Mouse (Mus musculus): ENCODE results near the gene Zfp580. TPM values are rescaled to one million over a fixed set of nuclear protein-coding genes. Genes with fewer than 3 reads are reported as not detected.

Gene Zfp580
- polyA plus RNA-seq, 1 experiment: 14.0 TPM

- TF ChIP-seq EP300 (IDR thresholded peaks at IDR 0.05; ENCODE audit: insufficient read depth, low read depth, low read length) (no peak), POLR2A (IDR thresholded peaks at IDR 0.05; ENCODE audit: insufficient read depth, low read length) (no peak), CTCF (IDR thresholded peaks at IDR 0.05; ENCODE audit: low read depth, low read length) (no peak)
- Histone ChIP-seq H3K9ac (ENCODE audit: low read depth, poor library complexity, severe bottlenecking) (peak within 1 kb of the TSS; percentile 75), H3K36me3 (ENCODE audit: control insufficient read depth, insufficient read depth, low read length, poor library complexity, severe bottlenecking) (peaks cover 42% of the 10 kb centered on the region), H3K9me3 (replicated peaks; ENCODE audit: control insufficient read depth, insufficient read depth, low read length, poor library complexity, severe bottlenecking) (no peaks in the 10 kb centered on the region), H3K4me1 (ENCODE audit: control insufficient read depth, insufficient read depth, low read length) (peaks cover 1% of the 10 kb centered on the region), H3K4me3 (ENCODE audit: low read depth, low read length) (peak within 1 kb of the TSS; percentile 93), H3K27me3 (ENCODE audit: control insufficient read depth, insufficient read depth, low read length, poor library complexity, severe bottlenecking) (no peaks in the 10 kb centered on the region), H3K27ac (ENCODE audit: insufficient read depth, low read length) (no peak within 1 kb of the TSS)
Measured at GRCm38 (mm10) chr7:5080010-5080751, 28.8 kb downstream of the Zfp580 start, which contains the start of gene Epn1. Gene Epn1 (plus strand): TSS chr7:5080235.

- H3K9ac ChIP-seq (ENCODE audit: low read depth, poor library complexity, severe bottlenecking): peak overlapping the region; percentile 75
- H3K9me3 ChIP-seq (replicated peaks; ENCODE audit: control insufficient read depth, insufficient read depth, low read length, poor library complexity, severe bottlenecking): no peaks in the 10 kb centered on the region
- H3K36me3 ChIP-seq (ENCODE audit: control insufficient read depth, insufficient read depth, low read length, poor library complexity, severe bottlenecking): peaks cover 44% of the 10 kb centered on the region
- TF ChIP-seq POLR2A (IDR thresholded peaks at IDR 0.05; ENCODE audit: insufficient read depth, low read length) (no peak), EP300 (IDR thresholded peaks at IDR 0.05; ENCODE audit: insufficient read depth, low read depth, low read length) (no peak), CTCF (IDR thresholded peaks at IDR 0.05; ENCODE audit: low read depth, low read length) (no peak)
- H3K4me1 ChIP-seq (ENCODE audit: control insufficient read depth, insufficient read depth, low read length): peaks cover 1% of the 10 kb centered on the region
- H3K27ac ChIP-seq (ENCODE audit: insufficient read depth, low read length): no peak overlapping the region
- peak overlapping the region; percentile 93 for H3K4me3 ChIP-seq (ENCODE audit: low read depth, low read length)
- no peaks in the 10 kb centered on the region for H3K27me3 ChIP-seq (ENCODE audit: control insufficient read depth, insufficient read depth, low read length, poor library complexity, severe bottlenecking)
Measured at GRCm38 (mm10) chr7:5080815-5081214, 29.5 kb downstream of the Zfp580 start.

- Histone ChIP-seq H3K9me3 (replicated peaks; ENCODE audit: control insufficient read depth, insufficient read depth, low read length, poor library complexity, severe bottlenecking) (no peaks in the 10 kb centered on the region), H3K36me3 (ENCODE audit: control insufficient read depth, insufficient read depth, low read length, poor library complexity, severe bottlenecking) (peaks cover 43% of the 10 kb centered on the region), H3K27ac (ENCODE audit: insufficient read depth, low read length) (no peak overlapping the region), H3K4me1 (ENCODE audit: control insufficient read depth, insufficient read depth, low read length) (peaks cover 1% of the 10 kb centered on the region), H3K27me3 (ENCODE audit: control insufficient read depth, insufficient read depth, low read length, poor library complexity, severe bottlenecking) (no peaks in the 10 kb centered on the region), H3K4me3 (ENCODE audit: low read depth, low read length) (no peak overlapping the region), H3K9ac (ENCODE audit: low read depth, poor library complexity, severe bottlenecking) (peak overlapping the region; percentile 75)
- TF ChIP-seq EP300 (IDR thresholded peaks at IDR 0.05; ENCODE audit: insufficient read depth, low read depth, low read length): no peak
- no peak for TF ChIP-seq POLR2A (IDR thresholded peaks at IDR 0.05; ENCODE audit: insufficient read depth, low read length)
- no peak for TF ChIP-seq CTCF (IDR thresholded peaks at IDR 0.05; ENCODE audit: low read depth, low read length)
Measured at GRCm38 (mm10) chr7:5081241-5081640, 29.9 kb downstream of the Zfp580 start.

DNA sequence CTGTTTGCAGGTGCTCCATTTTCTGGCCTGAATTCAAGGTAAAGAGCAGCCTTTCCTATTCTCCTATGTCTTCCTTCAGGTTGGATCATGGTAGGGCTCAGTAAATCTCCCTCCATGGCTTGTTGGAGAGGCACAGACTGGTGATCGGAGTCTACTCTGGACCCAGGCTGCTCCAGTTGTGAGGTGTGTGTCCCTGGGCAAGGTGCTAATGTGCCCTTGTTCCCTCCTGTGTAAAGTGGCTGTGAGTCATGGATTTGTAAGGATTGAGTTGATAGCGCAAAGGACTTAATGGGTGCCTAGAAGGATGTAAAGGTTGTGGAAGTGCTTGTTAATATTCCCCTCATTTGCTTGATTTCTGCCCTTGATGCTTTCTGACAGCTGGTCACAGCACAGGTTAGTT lies 30.6 kb downstream of the Zfp580 start:
- Histone ChIP-seq H3K27ac (ENCODE audit: insufficient read depth, low read length) (no peak overlapping the region), H3K27me3 (ENCODE audit: control insufficient read depth, insufficient read depth, low read length, poor library complexity, severe bottlenecking) (no peaks in the 10 kb centered on the region), H3K9ac (ENCODE audit: low read depth, poor library complexity, severe bottlenecking) (no peak overlapping the region), H3K4me1 (ENCODE audit: control insufficient read depth, insufficient read depth, low read length) (peaks cover 1% of the 10 kb centered on the region), H3K4me3 (ENCODE audit: low read depth, low read length) (no peak overlapping the region), H3K9me3 (replicated peaks; ENCODE audit: control insufficient read depth, insufficient read depth, low read length, poor library complexity, severe bottlenecking) (no peaks in the 10 kb centered on the region), H3K36me3 (ENCODE audit: control insufficient read depth, insufficient read depth, low read length, poor library complexity, severe bottlenecking) (peaks cover 40% of the 10 kb centered on the region)
- TF ChIP-seq EP300 (IDR thresholded peaks at IDR 0.05; ENCODE audit: insufficient read depth, low read depth, low read length): no peak
- TF ChIP-seq CTCF (IDR thresholded peaks at IDR 0.05; ENCODE audit: low read depth, low read length): no peak
- TF ChIP-seq POLR2A (IDR thresholded peaks at IDR 0.05; ENCODE audit: insufficient read depth, low read length): no peak

DNA sequence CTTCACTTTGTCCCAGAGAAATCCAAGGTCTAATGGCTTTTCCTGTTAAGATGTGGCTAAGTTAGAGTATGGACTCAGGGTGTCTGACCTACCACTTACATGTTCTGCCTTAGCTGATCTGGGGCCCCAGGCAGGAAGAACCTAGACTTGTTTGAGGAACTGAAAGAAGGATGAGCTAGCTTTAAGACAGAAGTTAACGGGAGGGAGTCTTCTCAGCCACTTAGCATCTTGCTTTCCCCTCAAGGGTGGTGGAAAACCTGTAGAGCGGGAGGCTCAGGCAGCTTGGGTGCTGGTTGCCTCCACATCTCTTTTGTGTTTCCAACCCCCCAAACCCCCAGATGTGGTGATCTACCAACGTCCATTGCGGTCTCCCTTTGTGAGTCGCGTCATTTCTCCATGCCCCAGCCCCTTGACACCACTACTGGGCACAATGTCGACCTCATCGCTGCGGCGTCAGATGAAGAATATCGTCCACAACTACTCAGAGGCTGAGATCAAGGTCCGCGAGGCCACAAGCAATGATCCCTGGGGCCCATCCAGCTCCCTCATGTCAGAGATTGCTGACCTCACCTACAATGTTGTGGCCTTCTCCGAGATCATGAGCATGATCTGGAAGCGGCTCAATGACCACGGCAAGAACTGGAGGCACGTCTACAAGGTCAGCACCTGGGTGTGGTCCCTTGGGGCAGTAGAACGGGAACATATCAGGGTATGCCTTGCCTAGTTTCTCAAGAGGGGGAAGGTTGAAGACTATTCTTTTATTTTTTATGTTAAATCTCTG lies 32.2 kb downstream of the Zfp580 start:
- peaks cover 25% of the 10 kb centered on the region for H3K36me3 ChIP-seq (ENCODE audit: control insufficient read depth, insufficient read depth, low read length, poor library complexity, severe bottlenecking)
- H3K27me3 ChIP-seq (ENCODE audit: control insufficient read depth, insufficient read depth, low read length, poor library complexity, severe bottlenecking): no peaks in the 10 kb centered on the region
- no peak overlapping the region for H3K27ac ChIP-seq (ENCODE audit: insufficient read depth, low read length)
- TF ChIP-seq CTCF (IDR thresholded peaks at IDR 0.05; ENCODE audit: low read depth, low read length) (no peak), POLR2A (IDR thresholded peaks at IDR 0.05; ENCODE audit: insufficient read depth, low read length) (no peak), EP300 (IDR thresholded peaks at IDR 0.05; ENCODE audit: insufficient read depth, low read depth, low read length) (no peak)
- no peaks in the 10 kb centered on the region for H3K9me3 ChIP-seq (replicated peaks; ENCODE audit: control insufficient read depth, insufficient read depth, low read length, poor library complexity, severe bottlenecking)
- peaks cover 1% of the 10 kb centered on the region for H3K4me1 ChIP-seq (ENCODE audit: control insufficient read depth, insufficient read depth, low read length)
- H3K4me3 ChIP-seq (ENCODE audit: low read depth, low read length): no peak overlapping the region
- H3K9ac ChIP-seq (ENCODE audit: low read depth, poor library complexity, severe bottlenecking): no peak overlapping the region

DNA sequence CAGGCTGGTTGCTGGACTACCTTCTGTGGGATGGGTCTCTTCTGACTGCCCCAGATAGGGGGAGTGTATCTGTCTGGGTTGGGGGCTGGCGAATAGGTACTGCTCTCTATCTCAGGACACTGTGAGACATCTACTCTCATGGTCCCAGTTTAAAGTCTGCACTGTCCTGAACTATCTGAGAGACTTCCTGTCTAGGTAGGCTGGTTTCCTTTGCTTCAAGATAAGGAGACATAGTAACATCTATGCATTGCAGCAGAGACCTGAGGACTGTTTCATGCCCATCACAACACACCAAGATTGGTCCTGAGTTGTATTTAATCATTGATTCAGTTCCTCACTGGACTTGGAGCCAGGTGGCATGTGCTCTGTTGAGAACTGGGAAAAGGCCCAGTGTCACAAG lies 34.2 kb downstream of the Zfp580 start:
- no peak overlapping the region for H3K27ac ChIP-seq (ENCODE audit: insufficient read depth, low read length)
- no peak overlapping the region for H3K4me3 ChIP-seq (ENCODE audit: low read depth, low read length)
- TF ChIP-seq CTCF (IDR thresholded peaks at IDR 0.05; ENCODE audit: low read depth, low read length): no peak
- TF ChIP-seq EP300 (IDR thresholded peaks at IDR 0.05; ENCODE audit: insufficient read depth, low read depth, low read length): no peak
- TF ChIP-seq POLR2A (IDR thresholded peaks at IDR 0.05; ENCODE audit: insufficient read depth, low read length): no peak
- peaks cover 21% of the 10 kb centered on the region for H3K36me3 ChIP-seq (ENCODE audit: control insufficient read depth, insufficient read depth, low read length, poor library complexity, severe bottlenecking)
- no peaks in the 10 kb centered on the region for H3K27me3 ChIP-seq (ENCODE audit: control insufficient read depth, insufficient read depth, low read length, poor library complexity, severe bottlenecking)
- H3K9ac ChIP-seq (ENCODE audit: low read depth, poor library complexity, severe bottlenecking): no peak overlapping the region
- peaks cover 1% of the 10 kb centered on the region for H3K4me1 ChIP-seq (ENCODE audit: control insufficient read depth, insufficient read depth, low read length)
- no peaks in the 10 kb centered on the region for H3K9me3 ChIP-seq (replicated peaks; ENCODE audit: control insufficient read depth, insufficient read depth, low read length, poor library complexity, severe bottlenecking)
